Mouse (Mus musculus): Measurements from ENCODE around the gene Fyb. TPM values are rescaled to one million over a fixed set of nuclear protein-coding genes. Genes with fewer than 3 reads are reported as not detected.

The Fyb gene
- total RNA-seq, 2 experiments from 2014 or later, result 5.9 to 12.9 TPM

DNA sequence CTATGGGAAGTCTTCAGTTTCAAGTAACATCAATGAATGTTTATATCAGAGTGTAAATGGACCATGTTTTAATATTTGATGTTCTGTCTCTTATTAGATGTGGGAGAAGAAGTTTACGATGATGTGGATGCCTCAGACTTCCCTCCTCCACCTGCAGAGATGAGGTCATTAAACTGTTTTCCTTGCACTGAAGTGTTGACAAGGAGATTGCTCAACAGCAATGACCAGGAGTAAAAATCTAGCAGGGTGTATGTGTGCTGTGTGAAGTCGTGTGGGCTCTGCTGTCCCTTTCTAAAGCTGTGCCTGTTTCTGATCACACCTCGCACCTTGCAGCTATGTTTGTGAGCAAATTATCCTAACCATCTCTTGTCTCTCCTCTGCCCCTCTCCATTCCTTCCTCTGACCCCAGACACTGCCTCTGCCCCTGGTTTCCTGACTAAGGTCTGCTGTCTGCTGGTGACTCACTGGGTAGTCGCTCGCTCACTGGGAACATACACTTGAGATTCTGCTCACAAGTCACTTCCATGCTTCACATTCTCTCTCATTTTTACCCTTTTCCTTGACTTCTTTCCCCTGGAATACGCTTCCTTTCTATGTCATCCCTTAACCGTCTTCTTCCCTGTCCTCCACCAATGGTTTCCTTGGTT is 126.2 kb downstream of the Fyb start:
- DNase-seq (ENCODE audit: low spot score in 2 of 2), result no peak

DNA sequence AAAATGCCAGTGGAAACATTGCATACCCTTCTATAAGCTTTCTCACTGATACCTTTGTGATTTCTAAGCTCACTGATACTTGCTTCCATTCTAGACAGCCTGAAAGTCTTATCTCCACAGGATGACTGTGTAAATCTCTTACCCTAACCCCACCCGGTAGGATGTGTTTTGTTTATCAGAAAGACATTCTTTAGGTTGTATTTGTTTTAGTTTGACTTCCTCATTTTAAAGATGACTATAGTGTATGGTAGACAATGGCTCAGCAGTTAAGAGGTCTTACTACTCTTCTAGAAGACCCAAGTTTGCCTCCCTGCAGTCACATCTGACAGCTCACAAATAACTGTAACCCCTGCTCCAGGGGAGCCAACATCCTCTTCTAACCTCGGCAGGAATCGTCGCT is 130.4 kb downstream of the Fyb start:
- no peak for DNase-seq (ENCODE audit: low spot score in 2 of 2)

DNA sequence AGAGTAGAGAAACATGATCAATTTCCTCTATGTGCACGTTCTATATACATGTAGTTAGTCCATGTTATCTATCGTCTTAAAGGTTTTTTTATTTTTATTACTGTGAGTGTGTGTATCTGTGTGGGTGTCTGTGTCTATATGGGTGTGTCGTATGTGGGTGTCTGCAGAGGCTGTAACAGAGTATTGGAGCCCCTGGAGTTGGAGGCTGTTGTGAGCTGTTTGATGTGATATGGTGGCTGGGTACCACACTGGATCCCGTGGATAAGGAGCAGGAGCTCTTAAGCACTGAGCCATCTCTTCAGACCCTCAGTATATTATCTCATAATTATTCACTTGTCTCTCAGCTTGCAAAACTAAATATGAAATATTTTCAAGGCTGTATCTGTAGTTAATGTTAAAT is 135.4 kb downstream of the Fyb start:
- DNase-seq (ENCODE audit: low spot score in 2 of 2), result no peak

DNA sequence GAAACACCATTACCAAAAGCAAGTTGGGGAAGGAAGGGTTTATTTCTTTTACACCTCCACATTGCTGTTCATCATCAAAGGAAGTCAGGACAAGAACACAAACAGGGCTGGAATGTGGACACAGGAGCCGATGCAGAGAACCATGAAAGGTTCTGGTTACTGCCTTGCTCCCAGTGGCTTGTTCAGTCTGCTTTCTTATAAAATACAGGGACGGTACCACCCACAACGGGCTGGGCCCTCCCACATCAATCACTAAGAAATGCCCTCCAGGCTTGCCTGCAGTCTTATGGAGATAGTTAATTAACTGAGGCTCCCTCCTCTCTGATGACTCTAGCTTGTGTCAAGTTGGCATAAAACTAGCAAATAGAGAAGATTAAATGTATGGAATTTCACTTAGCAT is 139.3 kb downstream of the Fyb start:
- no peak for DNase-seq (ENCODE audit: low spot score in 2 of 2)

DNA sequence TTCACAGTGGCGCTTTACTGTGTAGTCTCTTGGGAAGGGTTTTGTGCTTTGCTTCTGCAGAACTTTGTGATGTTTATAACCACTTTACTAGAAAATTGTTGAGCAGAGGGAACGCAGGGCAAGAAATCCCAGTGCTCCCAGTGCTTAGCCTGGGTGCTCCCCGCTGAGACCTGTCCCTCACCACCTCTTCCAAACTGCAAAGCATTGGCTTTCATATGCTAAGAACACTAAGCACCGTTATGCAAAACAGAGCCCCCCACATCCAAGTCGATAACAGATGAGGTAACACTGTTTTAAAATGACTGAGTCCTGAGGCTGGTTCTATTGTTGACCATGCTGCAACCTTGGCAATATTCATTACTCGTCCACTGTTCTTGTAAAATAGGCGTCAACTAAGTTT is 141.3 kb downstream of the Fyb start:
- DNase-seq (ENCODE audit: low spot score in 2 of 2), result no peak

DNA sequence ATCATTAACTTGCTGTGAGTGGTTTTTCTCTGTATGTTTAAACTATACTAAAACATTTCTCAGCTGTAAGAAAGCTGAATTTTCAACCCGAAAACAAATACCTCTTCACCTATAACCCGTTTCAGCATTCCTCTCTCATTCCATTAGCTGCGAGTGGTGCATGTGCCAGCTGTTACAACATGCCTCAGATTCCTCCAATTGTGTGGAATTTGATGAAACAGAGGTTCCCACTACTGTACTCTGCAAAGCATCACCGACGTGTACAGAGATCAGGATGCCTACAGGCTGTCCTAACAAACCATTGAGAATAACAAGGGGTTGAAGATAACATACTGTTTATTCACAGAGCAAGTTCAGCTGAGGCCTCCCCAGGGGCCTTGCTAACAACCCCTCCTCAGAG is 143.4 kb downstream of the Fyb start:
- DNase-seq (ENCODE audit: low spot score in 2 of 2), result no peak

DNA sequence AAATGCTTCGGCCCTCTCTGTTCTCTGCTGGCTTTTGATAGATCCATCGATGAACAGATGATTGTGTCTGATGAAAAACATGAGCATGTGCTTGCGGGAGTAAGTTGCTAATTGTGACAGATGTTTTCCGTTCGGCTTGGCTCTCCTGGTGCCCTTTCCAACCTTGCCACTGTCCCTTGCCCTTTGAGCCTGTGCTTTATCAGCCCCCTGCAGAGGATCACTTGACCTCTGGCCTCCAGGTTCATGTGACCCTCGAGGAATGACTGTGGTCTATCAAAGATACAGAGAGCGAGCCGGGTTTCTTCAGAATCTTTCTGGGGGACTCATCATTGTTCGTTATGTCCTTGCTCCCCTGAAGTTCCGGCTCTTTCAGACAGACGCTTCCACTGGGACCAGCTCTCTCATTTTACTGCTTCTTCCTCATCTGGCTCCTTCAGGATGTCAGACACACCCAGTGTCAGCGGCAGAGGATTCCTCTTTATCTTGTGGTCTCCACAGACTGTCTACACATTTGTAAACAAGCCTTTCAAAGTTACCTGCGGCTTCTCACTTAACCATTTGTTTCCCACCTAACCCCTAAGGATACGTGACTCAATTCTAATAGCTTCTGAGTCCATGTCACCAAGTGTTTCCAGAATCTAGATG is 146.3 kb downstream of the Fyb start:
- no peak for DNase-seq (ENCODE audit: low spot score in 2 of 2)

DNA sequence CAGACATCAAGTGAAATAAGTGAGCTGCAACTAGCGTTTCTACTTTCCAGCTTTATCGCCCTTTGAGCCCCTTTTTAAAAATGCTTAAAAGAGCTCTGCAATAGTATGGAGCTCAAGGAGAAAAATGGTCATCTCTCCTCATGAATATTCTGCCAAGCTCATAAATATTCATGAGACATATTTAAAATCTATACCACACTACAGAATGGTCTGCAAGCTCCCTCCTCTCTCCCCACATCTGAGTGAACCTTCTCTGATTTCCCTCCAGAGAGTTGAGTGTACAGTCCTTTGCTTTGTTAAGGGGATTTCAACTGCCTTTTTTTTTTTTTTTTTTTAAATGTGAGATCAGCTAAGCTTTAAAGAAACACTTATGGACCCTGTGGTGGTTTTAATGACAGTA is 155.8 kb downstream of the Fyb start:
- no peak for DNase-seq (ENCODE audit: low spot score in 2 of 2)

DNA sequence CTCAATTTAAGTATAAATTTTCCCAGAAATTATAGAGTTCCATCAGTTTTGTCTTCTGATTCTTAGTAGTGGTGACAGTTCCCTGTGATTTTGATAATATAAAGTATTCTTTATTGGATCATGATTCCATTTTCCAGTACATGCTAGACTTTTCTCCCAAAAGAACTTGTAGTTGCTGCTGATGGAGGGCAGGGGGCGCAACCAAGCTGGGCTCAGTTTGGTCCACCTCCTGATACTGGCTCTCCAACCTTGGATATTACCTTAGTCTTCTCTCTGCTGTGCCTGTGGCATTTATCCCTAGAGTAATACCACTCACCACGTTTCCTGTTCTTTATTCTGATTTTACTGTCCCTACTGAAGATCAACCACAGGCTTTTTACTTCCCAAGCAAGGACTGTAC is 179.5 kb downstream of the Fyb start:
- no peak for DNase-seq (ENCODE audit: low spot score in 2 of 2)

DNA sequence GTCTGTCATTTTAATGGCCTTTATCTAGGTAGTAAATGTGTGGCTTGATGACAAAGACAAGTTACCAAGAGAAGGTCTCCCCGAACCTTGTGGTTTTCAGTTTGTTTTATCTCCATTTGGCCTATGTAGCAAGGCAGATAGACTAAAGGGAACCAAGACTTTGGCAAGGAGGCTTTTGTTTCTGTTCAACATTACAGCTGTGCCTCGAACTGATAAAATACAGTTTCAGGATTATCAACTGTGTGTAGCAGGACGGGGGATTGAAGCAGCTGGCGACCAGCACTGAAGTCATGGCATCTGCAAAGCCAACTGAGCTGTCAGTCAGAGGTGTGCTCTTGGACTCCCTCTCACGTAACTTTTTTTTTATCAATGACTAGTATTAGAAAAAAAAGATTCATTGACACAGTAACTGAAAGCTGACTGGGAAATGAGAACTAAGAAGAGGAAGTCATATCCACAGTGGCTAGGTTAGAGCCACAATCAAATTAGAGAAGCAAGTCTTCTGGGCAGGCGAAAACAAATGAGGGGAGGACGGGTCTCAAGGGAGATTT is 182.8 kb downstream of the Fyb start:
- no peak for DNase-seq (ENCODE audit: low spot score in 2 of 2)

DNA sequence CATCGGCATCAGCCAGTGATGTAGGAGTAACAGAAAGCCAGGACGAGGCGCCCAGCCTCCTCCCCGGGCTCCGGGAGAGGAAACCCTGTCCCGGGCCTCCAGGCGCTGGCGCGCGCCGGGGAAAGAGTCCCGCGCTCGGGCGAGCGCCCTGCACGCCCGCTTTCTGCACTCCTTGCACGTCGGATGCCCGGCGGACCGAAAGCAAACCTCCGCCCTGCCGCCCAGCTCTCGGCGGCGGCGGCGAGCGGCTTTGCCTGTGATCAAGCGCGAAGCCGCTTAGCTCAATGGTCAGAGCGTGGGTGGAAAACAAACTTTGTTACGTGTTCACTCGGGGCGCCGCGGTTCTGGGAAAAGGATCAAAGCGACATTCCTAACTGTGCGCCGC is 184.9 kb downstream of the Fyb start:
- peak; percentile 36 to 62 for DNase-seq (ENCODE audit: low spot score in 2 of 2)

DNA sequence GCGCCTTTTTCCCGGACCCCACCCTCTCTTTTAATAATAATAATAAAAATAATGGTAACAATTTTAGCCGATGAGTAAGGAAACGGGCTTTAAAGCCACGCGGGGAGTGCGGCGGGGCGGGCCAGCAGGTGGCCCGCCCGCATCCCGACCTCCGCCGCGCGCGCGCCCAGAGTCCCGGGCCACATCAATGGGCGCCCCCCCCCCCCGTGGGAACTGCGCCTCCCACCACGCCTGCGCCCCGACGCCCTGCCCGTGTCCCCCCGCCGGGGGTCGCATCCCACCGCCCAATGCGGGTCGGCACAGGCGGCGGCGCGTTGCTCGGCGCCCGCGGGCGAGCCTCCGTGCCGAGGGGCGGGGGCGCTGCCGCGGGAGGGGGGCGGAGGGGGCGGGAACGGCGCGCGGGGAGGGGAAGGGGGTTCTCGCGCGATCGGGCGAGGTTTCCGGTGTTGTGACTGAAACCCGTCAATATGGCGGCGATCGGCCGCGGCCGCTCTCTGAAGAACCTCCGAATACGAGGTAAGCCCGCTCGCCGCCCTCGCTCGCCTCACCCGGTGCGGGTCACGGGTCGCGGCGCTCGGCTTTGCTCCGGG is 185.4 kb downstream of the Fyb start, which contains the start of gene Rictor:
TSS of gene Rictor (plus strand) at position 444 of the 590 bp plus-strand sequence.
- peak; percentile 58 to 62 for DNase-seq (ENCODE audit: low spot score in 2 of 2)

DNA sequence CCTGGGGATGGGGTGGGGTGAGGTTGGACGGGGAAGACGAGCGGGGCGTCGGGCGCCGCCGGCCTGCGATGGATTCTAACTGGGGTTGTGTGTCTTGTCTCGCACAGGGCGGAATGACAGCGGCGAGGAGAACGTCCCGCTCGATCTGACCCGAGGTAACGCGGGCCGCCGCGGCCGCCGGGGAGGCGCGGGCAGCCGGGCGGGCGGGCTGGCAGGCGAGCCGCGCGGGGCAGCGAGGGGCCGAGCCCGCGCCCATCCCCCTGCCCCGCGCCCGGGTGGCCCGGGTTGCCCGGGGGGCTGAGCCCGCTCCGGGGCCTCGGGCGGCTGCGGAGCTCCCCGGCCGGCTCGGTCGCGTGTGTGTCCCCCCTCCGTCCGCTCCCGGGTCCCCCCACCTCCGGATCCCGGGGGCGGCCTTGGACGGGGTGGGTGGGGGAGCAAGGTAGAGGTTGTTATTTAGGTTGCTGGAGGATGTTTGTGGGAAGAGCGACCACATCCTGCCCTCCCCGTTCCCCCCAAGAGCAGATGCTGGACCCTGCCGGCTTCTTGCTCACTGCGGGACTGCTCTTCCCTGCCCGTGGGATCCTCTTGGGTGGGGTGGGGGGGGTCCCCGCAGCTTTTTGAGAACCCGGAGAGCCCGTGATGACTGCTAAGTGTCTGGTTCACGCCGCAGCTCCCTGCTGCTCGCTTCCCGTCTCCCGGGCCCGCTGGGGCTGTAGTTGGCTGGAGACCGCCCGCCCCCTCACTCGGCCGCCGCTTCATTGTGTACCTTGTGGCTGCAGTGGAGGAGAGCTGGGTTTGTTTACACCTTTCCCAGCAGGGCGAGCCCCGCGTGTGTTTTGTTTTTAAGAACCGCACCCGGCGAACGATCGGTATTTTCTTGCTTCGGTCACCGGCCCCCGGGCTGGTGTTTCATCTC is 186.1 kb downstream of the Fyb start:
- DNase-seq (ENCODE audit: low spot score in 2 of 2), result peak; percentile 47 to 57

DNA sequence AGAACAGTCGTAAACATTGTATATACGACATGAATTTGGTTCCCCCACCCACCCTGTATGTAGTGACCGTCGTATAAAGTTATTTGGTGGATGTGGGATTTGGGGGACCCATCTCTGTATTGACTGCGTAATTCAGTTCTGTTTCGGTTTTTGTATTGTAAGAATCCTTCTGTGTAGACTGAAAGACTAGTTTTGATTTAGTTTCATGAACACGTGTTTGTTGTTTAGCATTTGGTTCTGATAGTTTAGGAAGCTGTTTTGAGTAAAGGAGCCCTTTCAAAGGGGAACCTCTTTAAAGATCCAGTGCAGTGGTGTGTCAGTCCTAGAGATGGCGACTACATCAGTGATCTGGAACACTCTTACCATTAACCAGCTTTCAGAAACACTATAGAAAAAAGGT is 187.0 kb downstream of the Fyb start:
- DNase-seq (ENCODE audit: low spot score in 2 of 2), result no peak

DNA sequence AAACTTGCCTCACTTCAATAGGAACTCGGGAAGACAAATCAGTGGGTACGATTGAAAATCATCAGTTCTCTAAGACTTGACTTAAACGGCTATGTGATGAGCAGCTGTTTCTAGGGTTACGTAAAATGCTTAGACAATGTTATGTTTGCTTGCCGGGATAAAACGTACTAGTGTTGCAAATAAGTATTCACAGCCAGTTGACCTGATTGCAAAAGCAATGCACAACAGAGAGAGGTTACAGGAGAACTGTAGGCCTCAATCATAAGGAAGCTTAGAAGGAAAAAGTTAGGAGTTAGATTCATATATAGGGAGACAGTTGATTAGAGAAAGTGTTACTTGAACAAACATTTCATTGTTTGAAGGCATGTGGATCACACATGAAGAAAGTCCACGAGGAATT is 187.7 kb downstream of the Fyb start:
- no peak for DNase-seq (ENCODE audit: low spot score in 2 of 2)

DNA sequence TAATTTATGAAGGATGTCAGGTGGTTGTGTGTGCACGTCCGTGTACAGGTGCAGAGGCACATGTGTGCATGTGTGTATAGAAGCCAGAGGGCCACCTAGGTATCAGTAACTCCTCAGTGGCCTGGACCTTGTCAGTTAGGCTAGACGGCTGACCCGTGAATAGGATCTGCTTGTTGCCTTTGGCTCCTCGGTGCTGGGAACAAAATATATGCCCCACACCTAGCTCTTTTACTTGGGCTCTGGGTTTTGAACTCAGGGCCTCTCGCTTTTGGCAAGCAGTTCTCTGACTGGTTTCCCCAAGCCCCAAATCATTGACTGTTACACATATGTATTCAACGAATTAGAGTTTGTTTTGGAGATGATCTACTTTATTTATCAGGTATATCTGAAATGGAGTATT is 188.6 kb downstream of the Fyb start:
- no peak for DNase-seq (ENCODE audit: low spot score in 2 of 2)

Other genes with a start within 250 kb of the Fyb start
- 10 to 100 TPM; 10.8 to 11.2 TPM for gene Dab2, start 223.1 kb upstream of the Fyb start, total RNA-seq (2021)
- not detected for gene C9, start 77.5 kb upstream of the Fyb start, total RNA-seq (2021)
- 10 to 100 TPM; 41.4 to 44.1 TPM for gene Rictor, start 185.5 kb downstream of the Fyb start, total RNA-seq (2021)